In the genomic region with DNA sequence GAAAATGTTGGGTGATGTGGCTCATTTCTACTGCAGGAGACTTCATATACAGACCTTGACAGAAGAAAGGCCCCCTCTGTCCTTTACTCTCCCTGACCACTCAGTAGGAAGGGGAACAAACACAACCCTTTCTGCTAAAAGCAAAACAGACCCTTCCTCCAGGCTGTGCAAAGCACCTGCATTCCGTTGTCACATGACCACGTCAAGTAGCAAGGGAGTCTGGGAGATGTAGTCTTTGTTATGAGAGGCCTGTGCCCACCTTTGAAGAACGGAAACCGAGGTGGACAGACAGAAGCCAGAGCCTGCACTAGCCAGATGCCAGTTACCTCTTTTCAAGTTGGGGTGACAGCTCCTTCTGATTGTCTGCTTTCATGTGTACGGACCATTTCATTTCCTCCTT, we compare ENCODE assay signal across 28 mouse cellular contexts.
DNase-seq lines count a peak whose midpoint lies in the region; ATAC-seq and TF ChIP-seq lines count a peak whose summit lies in the region.
"Had no signal": no experiment of that assay in that cellular context is flagged by ENCODE, and none has a peak within 500 bp of the region (broad histone marks: within the 10 kb centered on the region; RNA-seq: fewer than 3 reads in every experiment).

No protein-coding gene starts in this region.

- ATAC-seq in forebrain, embryonic 14.5 days: no peak
- no peak for ATAC-seq in forebrain, embryonic 15.5 days (replicated peaks)
- no peak for ATAC-seq in midbrain, embryonic 11.5 days (ENCODE audit: low FRiP score)
- no peak for ATAC-seq in midbrain, embryonic 13.5 days
- ATAC-seq in midbrain, postnatal 0 days (ENCODE audit: low FRiP score): no peak
- no peak for ATAC-seq in megakaryocyte-erythroid progenitor cell, adult 5-6 weeks (replicated peaks; ENCODE audit: low FRiP score, low TSS enrichment, poor library complexity, severe bottlenecking)
- ATAC-seq: intestine, embryonic 16.5 days had no signal

- TF ChIP-seq CTCF in midbrain, postnatal 0 days (IDR thresholded peaks at IDR 0.05): no peak

- H3K36me3 ChIP-seq in forebrain, embryonic 14.5 days (ENCODE audit: control insufficient read depth, insufficient read depth, low read length): no peaks in the 10 kb centered on the region
- H3K36me3 ChIP-seq in forebrain, embryonic 15.5 days: no peaks in the 10 kb centered on the region
- no peaks in the 10 kb centered on the region for H3K36me3 ChIP-seq in midbrain, embryonic 11.5 days (ENCODE audit: control insufficient read depth, insufficient read depth, low read length)
- H3K36me3 ChIP-seq in midbrain, embryonic 13.5 days: no peaks in the 10 kb centered on the region
- no peaks in the 10 kb centered on the region for H3K36me3 ChIP-seq in ES-E14 (ENCODE audit: control insufficient read depth, insufficient read depth, low read length, poor library complexity, severe bottlenecking)
- H3K36me3 ChIP-seq in midbrain, postnatal 0 days (ENCODE audit: insufficient read depth, low read length): no peaks in the 10 kb centered on the region
- H3K36me3 ChIP-seq: embryonic facial prominence, embryonic 13.5 days; forebrain, embryonic 10.5 days; limb, embryonic 13.5 days; lung, embryonic 15.5 days had no signal

- H3K27ac ChIP-seq in forebrain, embryonic 14.5 days (ENCODE audit: low read depth, low read length): no peak overlapping the region
- no peak overlapping the region for H3K27ac ChIP-seq in forebrain, embryonic 15.5 days (replicated peaks)
- H3K27ac ChIP-seq in midbrain, embryonic 11.5 days (ENCODE audit: low read depth, low read length): no peak overlapping the region
- no peak overlapping the region for H3K27ac ChIP-seq in midbrain, embryonic 13.5 days
- no peak overlapping the region for H3K27ac ChIP-seq in ES-E14 (ENCODE audit: insufficient read depth, low read depth, low read length, poor library complexity, severe bottlenecking)
- H3K27ac ChIP-seq in midbrain, postnatal 0 days (ENCODE audit: low read depth, low read length): no peak overlapping the region
- H3K27ac ChIP-seq: embryonic facial prominence, embryonic 13.5 days; forebrain, embryonic 10.5 days; gastrocnemius, adult 2 months; kidney, postnatal 0 days; limb, embryonic 13.5 days; lung, embryonic 15.5 days; stomach, postnatal 0 days had no signal

- no peak overlapping the region for H3K9ac ChIP-seq in forebrain, embryonic 14.5 days (ENCODE audit: low read length)
- H3K9ac ChIP-seq in forebrain, embryonic 15.5 days (replicated peaks): no peak overlapping the region
- H3K9ac ChIP-seq in midbrain, embryonic 11.5 days (ENCODE audit: low read length): no peak overlapping the region
- H3K9ac ChIP-seq in midbrain, embryonic 13.5 days (replicated peaks): no peak overlapping the region
- no peak overlapping the region for H3K9ac ChIP-seq in ES-E14 (ENCODE audit: insufficient read depth, low read depth, low read length, poor library complexity, severe bottlenecking)
- no peak overlapping the region for H3K9ac ChIP-seq in midbrain, postnatal 0 days (replicated peaks; ENCODE audit: low read length, poor library complexity, severe bottlenecking)
- H3K9ac ChIP-seq: embryonic facial prominence, embryonic 13.5 days; limb, embryonic 13.5 days; lung, embryonic 15.5 days had no signal

- H3K27me3 ChIP-seq in forebrain, embryonic 14.5 days (replicated peaks; ENCODE audit: control insufficient read depth, insufficient read depth, low read length): no peaks in the 10 kb centered on the region
- no peaks in the 10 kb centered on the region for H3K27me3 ChIP-seq in forebrain, embryonic 15.5 days
- no peaks in the 10 kb centered on the region; the same call in 1 of the 2 replicates for H3K27me3 ChIP-seq in midbrain, embryonic 11.5 days (ENCODE audit: control insufficient read depth, insufficient read depth, low read length)
- peaks cover 8% of the 10 kb centered on the region for H3K27me3 ChIP-seq in midbrain, embryonic 13.5 days
- no peaks in the 10 kb centered on the region for H3K27me3 ChIP-seq in midbrain, postnatal 0 days (ENCODE audit: insufficient read depth, low read length)

- no peak overlapping the region for H3K4me3 ChIP-seq in forebrain, embryonic 14.5 days (ENCODE audit: low read depth, low read length)
- H3K4me3 ChIP-seq in forebrain, embryonic 15.5 days: no peak overlapping the region
- H3K4me3 ChIP-seq in midbrain, embryonic 11.5 days (ENCODE audit: low read depth, low read length): no peak overlapping the region
- no peak overlapping the region for H3K4me3 ChIP-seq in midbrain, embryonic 13.5 days (replicated peaks)
- H3K4me3 ChIP-seq in ES-E14 (ENCODE audit: insufficient read depth in 1 of 2, low read depth in 1 of 2, low read length in 2 of 2, poor library complexity in 1 of 2, severe bottlenecking in 1 of 2): no peak overlapping the region
- H3K4me3 ChIP-seq in midbrain, postnatal 0 days (ENCODE audit: low read depth, low read length): no peak overlapping the region
- H3K4me3 ChIP-seq: embryonic facial prominence, embryonic 13.5 days; forebrain, embryonic 10.5 days; gastrocnemius, adult 2 months; limb, embryonic 13.5 days; lung, embryonic 15.5 days had no signal

- in situ Hi-C loops in ES-E14 (cut with MboI; ENCODE audit: low sequenced_read_pairs in 2 of 2, unreplicated experiment in 2 of 2): no loop called here

- no peaks in the 10 kb centered on the region for H3K9me3 ChIP-seq in forebrain, embryonic 14.5 days (replicated peaks; ENCODE audit: control insufficient read depth, low read length)
- H3K9me3 ChIP-seq in forebrain, embryonic 15.5 days: no peaks in the 10 kb centered on the region
- no peaks in the 10 kb centered on the region for H3K9me3 ChIP-seq in midbrain, embryonic 11.5 days (ENCODE audit: control insufficient read depth, low read length)
- H3K9me3 ChIP-seq in midbrain, embryonic 13.5 days: no peaks in the 10 kb centered on the region
- H3K9me3 ChIP-seq in ES-E14 (ENCODE audit: control insufficient read depth, insufficient read depth, low read depth, low read length): 0 out of 2 replicates have a peak, but pooled peaks cover 2% of the 10 kb centered on the region
- no peaks in the 10 kb centered on the region for H3K9me3 ChIP-seq in midbrain, postnatal 0 days (ENCODE audit: low read length)
- H3K9me3 ChIP-seq: embryonic facial prominence, embryonic 13.5 days; forebrain, embryonic 10.5 days; limb, embryonic 13.5 days; lung, embryonic 15.5 days had no signal

- DNase-seq in forebrain, embryonic 14.5 days (ENCODE audit: low spot score): peak; percentile 47
- DNase-seq in midbrain, embryonic 11.5 days (ENCODE audit: low spot score, missing footprints): peak; percentile 81
- no peak for DNase-seq in ES-E14 (ENCODE audit: low read depth, low spot score)
- peak; percentile 50 for DNase-seq in midbrain, postnatal 0 days (ENCODE audit: low spot score)
- DNase-seq: adrenal gland, adult 8-10 months; cerebellum, adult 8-10 months; cerebellum, postnatal 25 days; gastrocnemius, adult 2 months; gastrocnemius, postnatal 36 days; heart, adult 18-20 months; heart, postnatal 36 days; kidney, adult 8-10 months; kidney, postnatal 4 days; right cerebral cortex, postnatal 4 days; thymus, adult 18-20 months; thymus, postnatal 36 days had no signal

- WGBS in forebrain, embryonic 14.5 days: 56% methylated on average over 5 of the region's 5 CpGs
- WGBS in forebrain, embryonic 15.5 days: 65% methylated on average over 5 of the region's 5 CpGs
- 67% methylated on average over 5 of the region's 5 CpGs for WGBS in midbrain, embryonic 11.5 days
- WGBS in midbrain, embryonic 13.5 days: 67% methylated on average over 5 of the region's 5 CpGs
- WGBS in midbrain, postnatal 0 days: 53% methylated on average over 5 of the region's 5 CpGs

- no peak overlapping the region for H3K4me2 ChIP-seq in forebrain, embryonic 14.5 days (ENCODE audit: low read length)
- no peak overlapping the region for H3K4me2 ChIP-seq in forebrain, embryonic 15.5 days (replicated peaks)
- no peak overlapping the region for H3K4me2 ChIP-seq in midbrain, embryonic 11.5 days
- H3K4me2 ChIP-seq in midbrain, embryonic 13.5 days (replicated peaks): no peak overlapping the region
- H3K4me2 ChIP-seq in midbrain, postnatal 0 days (ENCODE audit: low read depth, low read length, poor library complexity, severe bottlenecking): no peak overlapping the region; the same call in 1 of the 2 replicates
- H3K4me2 ChIP-seq: embryonic facial prominence, embryonic 13.5 days; heart, embryonic 11.5 days; limb, embryonic 13.5 days; liver, embryonic 11.5 days; lung, embryonic 15.5 days had no signal

- H3K4me1 ChIP-seq in forebrain, embryonic 14.5 days (ENCODE audit: control insufficient read depth, insufficient read depth, low read length): peaks cover 12% of the 10 kb centered on the region
- H3K4me1 ChIP-seq in forebrain, embryonic 15.5 days: peaks cover 30% of the 10 kb centered on the region
- H3K4me1 ChIP-seq in midbrain, embryonic 11.5 days (ENCODE audit: control insufficient read depth, insufficient read depth, low read length): peaks cover 21% of the 10 kb centered on the region
- H3K4me1 ChIP-seq in midbrain, embryonic 13.5 days (replicated peaks): peaks cover 38% of the 10 kb centered on the region
- peaks cover 2 to 14% of the 10 kb centered on the region in 2 experiments; a peak in 3 of 4 replicates for H3K4me1 ChIP-seq in ES-E14 (ENCODE audit: control insufficient read depth in 2 of 2, insufficient read depth in 2 of 2, low read length in 2 of 2, poor library complexity in 1 of 2)
- H3K4me1 ChIP-seq in midbrain, postnatal 0 days (ENCODE audit: insufficient read depth, low read length): peaks cover 9% of the 10 kb centered on the region; the same call in 1 of the 2 replicates

TF ChIP-seq in ES-E14, 5 proteins besides CTCF, POLR2A, EP300 and RAD21:
- TF ChIP-seq ZC3H11A (IDR thresholded peaks at IDR 0.05; ENCODE audit: borderline replicate concordance, low read depth, low read length) (no peak), HCFC1 (IDR thresholded peaks at IDR 0.05; ENCODE audit: borderline replicate concordance, insufficient read depth, low read length) (peak; percentile 84)
TF ChIP-seq in ES-E14: peak in this region for 1.
